Mouse (Mus musculus): ENCODE measurements around the gene Rarres1. TPM values are rescaled to one million over a fixed set of nuclear protein-coding genes. Genes with fewer than 3 reads are reported as not detected.

Gene Rarres1
- total and polyA plus RNA-seq, 3 experiments: not detected

DNA sequence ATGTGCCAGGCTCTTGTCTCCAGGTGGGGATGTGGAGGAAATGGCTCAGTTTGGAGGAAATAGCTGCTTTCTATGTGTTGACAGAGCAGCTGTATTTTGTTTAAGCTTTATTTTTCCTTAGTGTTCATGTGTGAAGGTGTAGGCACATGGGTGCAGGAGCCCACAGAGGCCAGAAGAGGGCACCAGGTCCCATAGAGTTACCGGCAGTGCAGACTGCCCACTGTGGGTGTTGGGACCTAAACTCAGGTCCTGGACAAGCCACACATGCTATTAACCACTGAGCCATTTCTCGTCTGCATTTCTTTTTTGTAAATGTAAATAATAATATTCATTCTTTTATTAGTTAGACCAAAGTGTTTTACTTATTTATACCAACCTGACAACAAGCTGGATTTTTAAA lies 68.2 kb downstream of the Rarres1 start:
- DNase-seq (ENCODE audit: low read depth, low spot score): peak; percentile 25
- Histone ChIP-seq H3K27ac (ENCODE audit: control insufficient read depth, low read depth, low read length) (no peak overlapping the region), H3K27me3 (ENCODE audit: control insufficient read depth in 1 of 2, insufficient read depth in 2 of 2, low read length in 2 of 2) (no peaks in the 10 kb centered on the region), H3K9ac (ENCODE audit: control insufficient read depth, low read depth, low read length, poor library complexity, severe bottlenecking) (no peak overlapping the region), H3K36me3 (ENCODE audit: control insufficient read depth in 1 of 2, insufficient read depth in 2 of 2, low read length in 2 of 2) (peaks cover 0 to 29% of the 10 kb centered on the region in 2 experiments; a peak in 3 of 4 replicates), H3K9me3 (replicated peaks; ENCODE audit: insufficient read depth, low read length) (no peaks in the 10 kb centered on the region), H3K79me2 (ENCODE audit: control insufficient read depth, insufficient read depth, low read length, poor library complexity) (no peaks in the 10 kb centered on the region), H3K4me3 (ENCODE audit: control insufficient read depth in 1 of 2, insufficient read depth in 1 of 2, low read depth in 2 of 2, low read length in 2 of 2) (no peak overlapping the region), H3K4me1 (ENCODE audit: control insufficient read depth in 1 of 2, insufficient read depth in 2 of 2, low read length in 2 of 2) (no peaks in the 10 kb centered on the region)
- no peak; the same call in 1 of the 2 replicates for TF ChIP-seq RAD21 (IDR thresholded peaks at IDR 0.05; ENCODE audit: low read depth, low read length)
- TF ChIP-seq SIN3A (IDR thresholded peaks at IDR 0.05; ENCODE audit: low read length): no peak
- TF ChIP-seq CHD2 (IDR thresholded peaks at IDR 0.05; ENCODE audit: low read length): no peak
- peak; percentile 31 to 43 (median 35); a peak in 5 of 6 replicates for TF ChIP-seq CTCF (IDR thresholded peaks at IDR 0.05 in 2 of 3, conservative IDR thresholded peaks at IDR 0.05 in 1 of 3; ENCODE audit: control insufficient read depth in 1 of 3, insufficient read depth in 1 of 3, low read depth in 2 of 3, low read length in 3 of 3, poor library complexity in 1 of 3, severe bottlenecking in 1 of 3)
- TF ChIP-seq BHLHE40 (IDR thresholded peaks at IDR 0.05; ENCODE audit: borderline replicate concordance, low read depth, low read length): no peak

- Histone ChIP-seq H3K79me2 (ENCODE audit: control insufficient read depth, insufficient read depth, low read length, poor library complexity) (peaks cover 15% of the 10 kb centered on the region), H3K36me3 (ENCODE audit: control insufficient read depth in 1 of 2, insufficient read depth in 2 of 2, low read length in 2 of 2) (peaks cover 5 to 7% of the 10 kb centered on the region in 2 experiments; a peak in 3 of 4 replicates), H3K9me3 (replicated peaks; ENCODE audit: insufficient read depth, low read length) (no peaks in the 10 kb centered on the region), H3K27me3 (ENCODE audit: control insufficient read depth in 1 of 2, insufficient read depth in 2 of 2, low read length in 2 of 2) (no peaks in the 10 kb centered on the region), H3K4me1 (ENCODE audit: control insufficient read depth in 1 of 2, insufficient read depth in 2 of 2, low read length in 2 of 2) (peaks cover 0 to 6% of the 10 kb centered on the region in 2 experiments; a peak in 3 of 4 replicates), H3K27ac (ENCODE audit: control insufficient read depth, low read depth, low read length) (no peak overlapping the region), H3K4me3 (ENCODE audit: control insufficient read depth in 1 of 2, insufficient read depth in 1 of 2, low read depth in 2 of 2, low read length in 2 of 2) (no peak overlapping the region), H3K9ac (ENCODE audit: control insufficient read depth, low read depth, low read length, poor library complexity, severe bottlenecking) (no peak overlapping the region)
- DNase-seq (ENCODE audit: low read depth, low spot score): no peak
- TF ChIP-seq RCOR1 (IDR thresholded peaks at IDR 0.05; ENCODE audit: low read depth, low read length) (no peak), MAFK (IDR thresholded peaks at IDR 0.05; ENCODE audit: borderline replicate concordance, low read depth, low read length) (no peak), MYB (IDR thresholded peaks at IDR 0.05; ENCODE audit: low read depth, low read length) (no peak), RAD21 (IDR thresholded peaks at IDR 0.05; ENCODE audit: low read depth, low read length) (no peak), GABPA (IDR thresholded peaks at IDR 0.05; ENCODE audit: low read depth, low read length) (no peak), USF2 (IDR thresholded peaks at IDR 0.05; ENCODE audit: borderline replicate concordance in 1 of 2, insufficient read depth in 1 of 2, low read depth in 1 of 2, low read length in 2 of 2) (no peak), MXI1 (IDR thresholded peaks at IDR 0.05; ENCODE audit: low read depth, low read length) (no peak), MAX (IDR thresholded peaks at IDR 0.05; ENCODE audit: low read length) (no peak), KAT2A (conservative IDR thresholded peaks at IDR 0.05; ENCODE audit: low read depth, low read length) (no peak), ELF1 (IDR thresholded peaks at IDR 0.05; ENCODE audit: low read depth, low read length) (no peak)
Measured at GRCm38 (mm10) chr3:67434011-67434410, 81.3 kb downstream of the Rarres1 start.

- Histone ChIP-seq H3K4me3 (ENCODE audit: control insufficient read depth in 1 of 2, insufficient read depth in 1 of 2, low read depth in 2 of 2, low read length in 2 of 2) (peak within 1 kb of the TSS; percentile 81 to 84), H3K4me1 (ENCODE audit: control insufficient read depth in 1 of 2, insufficient read depth in 2 of 2, low read length in 2 of 2) (peaks cover 0 to 6% of the 10 kb centered on the region in 2 experiments; a peak in 3 of 4 replicates), H3K36me3 (ENCODE audit: control insufficient read depth in 1 of 2, insufficient read depth in 2 of 2, low read length in 2 of 2) (peaks cover 0 to 5% of the 10 kb centered on the region in 2 experiments; a peak in 2 of 4 replicates), H3K79me2 (ENCODE audit: control insufficient read depth, insufficient read depth, low read length, poor library complexity) (peaks cover 15% of the 10 kb centered on the region), H3K27me3 (ENCODE audit: control insufficient read depth in 1 of 2, insufficient read depth in 2 of 2, low read length in 2 of 2) (no peaks in the 10 kb centered on the region), H3K9ac (ENCODE audit: control insufficient read depth, low read depth, low read length, poor library complexity, severe bottlenecking) (peak within 1 kb of the TSS; percentile 96), H3K9me3 (replicated peaks; ENCODE audit: insufficient read depth, low read length) (no peaks in the 10 kb centered on the region), H3K27ac (ENCODE audit: control insufficient read depth, low read depth, low read length) (0 out of 2 replicates have a peak within 1 kb of the TSS, but pooled peaks have one; percentile 37)
- DNase-seq (ENCODE audit: low read depth, low spot score): peak; percentile 94
- TF ChIP-seq ZMIZ1 (IDR thresholded peaks at IDR 0.05; ENCODE audit: low read depth, low read length) (peak; percentile 61), HCFC1 (IDR thresholded peaks at IDR 0.05; ENCODE audit: low read depth, low read length) (peak; percentile 93), SMC3 (IDR thresholded peaks at IDR 0.05; ENCODE audit: low read depth, low read length) (peak; percentile 59), KAT2A (conservative IDR thresholded peaks at IDR 0.05; ENCODE audit: low read depth, low read length) (peak; percentile 72; the same call in 1 of the 2 replicates), POLR2A (IDR thresholded peaks at IDR 0.05; ENCODE audit: control insufficient read depth in 1 of 2, insufficient read depth in 1 of 2, low read depth in 1 of 2, low read length in 2 of 2, poor library complexity in 1 of 2) (peak; percentile 87 to 88), ETS1 (IDR thresholded peaks at IDR 0.05; ENCODE audit: low read depth, low read length) (peak; percentile 36; the same call in 1 of the 2 replicates), UBTF (IDR thresholded peaks at IDR 0.05; ENCODE audit: borderline replicate concordance, insufficient read depth, low read depth, low read length) (no peak), MYC (IDR thresholded peaks at IDR 0.05; ENCODE audit: low read depth, low read length) (peak; percentile 75), GABPA (IDR thresholded peaks at IDR 0.05; ENCODE audit: low read depth, low read length) (peak; percentile 78; the same call in 1 of the 2 replicates), ELF1 (IDR thresholded peaks at IDR 0.05; ENCODE audit: low read depth, low read length) (peak; percentile 92), MYB (IDR thresholded peaks at IDR 0.05; ENCODE audit: low read depth, low read length) (no peak), POLR2AphosphoS2 (IDR thresholded peaks at IDR 0.05; ENCODE audit: low read length) (peak; percentile 80), E2F4 (IDR thresholded peaks at IDR 0.05; ENCODE audit: borderline replicate concordance, low read depth, low read length) (no peak), CHD2 (IDR thresholded peaks at IDR 0.05; ENCODE audit: low read length) (no peak), MXI1 (IDR thresholded peaks at IDR 0.05; ENCODE audit: low read depth, low read length) (peak; percentile 98), SIN3A (IDR thresholded peaks at IDR 0.05; ENCODE audit: low read length) (peak; percentile 97), NELFE (IDR thresholded peaks at IDR 0.05; ENCODE audit: low read depth, low read length) (peak; percentile 87), TCF12 (IDR thresholded peaks at IDR 0.05; ENCODE audit: low read depth, low read length) (peak; percentile 45)
Measured at GRCm38 (mm10) chr3:67429999-67430380, 85.3 kb downstream of the Rarres1 start, which contains the start of gene Gfm1. Gfm1 (plus strand) TSS chr3:67430096.
